Mouse (Mus musculus) thymus, postnatal 0 days (tissue): ENCODE data around the gene Tnfsf11. TPM values are rescaled to one million over a fixed set of nuclear protein-coding genes. Genes with fewer than 3 reads are reported as not detected.

Experiments
- DNase-seq: peaks from one replicate; pipeline ENCODE4 v3.0.0-alpha.2; 2015; ENCODE audit warnings: low spot score
- polyA plus RNA-seq: library from polyadenylated mRNA; unstranded; fragments of >200 nt; fragmentation: Nextera tagmentation; extraction: Ambion mirVana; gene quantifications from 2 replicates; pipeline ENCODE4 v1.2.1, GENCODE M21; 2015

Tnfsf11 gene
- polyA plus RNA-seq, 1 experiment from 2014 or later = 8.0 TPM

DNA sequence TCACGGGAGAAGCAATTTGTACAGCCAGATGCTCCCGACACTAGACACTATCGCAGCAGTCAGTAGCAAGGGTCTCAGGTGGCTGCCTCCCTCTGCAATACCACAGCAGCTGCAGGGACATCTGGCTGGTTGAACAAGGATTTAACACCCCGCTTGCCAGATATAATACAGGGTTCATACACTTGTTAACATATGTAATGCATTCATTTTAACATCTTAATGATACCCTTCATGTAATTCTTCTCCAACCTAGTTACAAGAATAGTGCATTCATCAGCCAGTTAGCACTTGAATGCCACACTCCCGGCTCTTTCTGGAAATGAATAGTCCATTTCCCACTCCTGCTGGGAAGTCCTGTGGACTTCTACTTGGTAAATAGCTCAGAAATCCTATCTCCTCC is 18.9 kb downstream of the Tnfsf11 start:
- DNase-seq = peak; percentile 32

DNA sequence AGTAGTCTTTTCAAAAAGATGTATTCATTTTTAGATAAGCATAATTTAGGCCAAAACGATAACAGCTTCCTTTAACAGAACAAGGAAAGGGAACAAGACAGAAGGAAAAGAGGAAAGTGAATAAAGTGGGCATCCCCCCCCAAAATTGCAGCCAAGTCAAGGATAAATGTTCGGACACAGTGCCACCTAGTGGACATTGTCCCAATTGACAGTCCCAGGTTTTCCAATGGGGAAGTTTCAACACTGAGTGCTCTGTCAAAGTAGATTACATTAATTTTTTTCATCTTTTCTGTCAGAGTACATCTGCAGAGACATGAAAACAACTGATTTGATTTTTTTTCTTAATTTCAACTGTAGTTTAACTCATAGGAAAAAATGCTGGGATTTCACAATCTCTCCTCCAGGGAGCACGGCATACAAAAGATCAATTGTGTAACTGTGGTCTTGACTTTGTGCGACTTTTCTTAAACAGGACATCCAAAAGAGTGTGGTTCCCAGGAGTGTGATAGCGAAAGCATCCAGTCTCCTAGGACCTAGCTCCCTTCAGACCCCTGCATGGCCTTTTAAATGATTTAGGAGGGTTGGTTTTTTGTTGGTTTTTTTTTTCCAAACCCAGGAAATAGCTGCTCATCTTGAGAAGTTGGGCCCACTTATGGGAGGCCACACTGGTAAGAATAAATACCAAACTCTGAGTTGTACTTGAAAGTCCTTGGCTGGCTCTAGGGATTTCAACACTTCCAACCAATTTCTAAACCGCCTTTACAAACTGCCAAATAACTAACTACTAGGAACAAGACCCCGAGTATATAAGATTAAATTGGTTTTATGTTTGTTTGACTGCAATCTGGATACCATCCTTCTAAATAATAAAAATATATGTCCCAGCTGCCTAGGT is 19.7 kb downstream of the Tnfsf11 start:
- DNase-seq = peak; percentile 48

DNA sequence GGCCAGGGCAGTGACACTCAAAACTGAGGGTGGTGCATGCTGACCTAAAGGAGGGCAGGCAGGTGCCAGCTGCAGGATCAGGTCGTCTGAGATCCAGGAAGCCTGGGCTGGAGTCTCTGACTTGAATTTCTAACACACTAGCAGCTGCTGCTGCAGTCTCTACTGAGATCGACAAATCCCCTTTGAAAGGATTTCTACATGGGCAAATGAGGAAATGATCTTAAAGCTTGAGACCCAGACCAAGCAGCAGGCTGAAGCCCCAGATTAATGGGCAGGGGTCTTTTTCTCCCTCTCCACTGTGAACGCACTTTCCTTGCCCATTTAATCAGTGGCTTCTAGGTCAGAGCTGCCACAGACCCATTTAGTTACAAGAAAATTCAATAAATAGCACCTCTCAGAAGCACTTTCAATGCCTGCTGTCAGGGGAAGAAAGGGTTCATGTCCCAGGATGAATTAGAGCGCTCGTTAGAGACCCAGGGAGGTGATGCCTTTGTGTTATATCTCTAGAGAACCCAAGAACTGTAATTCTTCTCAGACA is 21.8 kb downstream of the Tnfsf11 start:
- no peak for DNase-seq

DNA sequence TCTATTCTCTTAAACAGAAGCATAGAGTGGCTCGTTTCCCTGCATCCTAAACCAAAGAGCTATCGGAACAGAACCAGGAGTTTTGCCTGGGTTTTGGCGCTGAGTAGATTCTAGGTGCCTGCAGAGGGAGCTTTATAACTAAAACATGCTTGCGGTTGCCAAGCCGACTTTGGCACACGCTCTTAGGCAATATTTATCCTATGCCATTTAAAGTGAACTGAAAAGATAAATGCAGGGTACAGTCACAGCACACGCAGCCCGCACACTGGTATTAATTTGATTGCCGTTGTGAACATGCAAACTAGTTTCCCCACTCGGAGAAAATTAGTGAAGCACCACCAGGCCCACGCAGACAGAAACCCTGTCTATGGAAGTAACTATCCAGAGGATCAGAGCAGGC is 25.4 kb downstream of the Tnfsf11 start:
- no peak for DNase-seq

DNA sequence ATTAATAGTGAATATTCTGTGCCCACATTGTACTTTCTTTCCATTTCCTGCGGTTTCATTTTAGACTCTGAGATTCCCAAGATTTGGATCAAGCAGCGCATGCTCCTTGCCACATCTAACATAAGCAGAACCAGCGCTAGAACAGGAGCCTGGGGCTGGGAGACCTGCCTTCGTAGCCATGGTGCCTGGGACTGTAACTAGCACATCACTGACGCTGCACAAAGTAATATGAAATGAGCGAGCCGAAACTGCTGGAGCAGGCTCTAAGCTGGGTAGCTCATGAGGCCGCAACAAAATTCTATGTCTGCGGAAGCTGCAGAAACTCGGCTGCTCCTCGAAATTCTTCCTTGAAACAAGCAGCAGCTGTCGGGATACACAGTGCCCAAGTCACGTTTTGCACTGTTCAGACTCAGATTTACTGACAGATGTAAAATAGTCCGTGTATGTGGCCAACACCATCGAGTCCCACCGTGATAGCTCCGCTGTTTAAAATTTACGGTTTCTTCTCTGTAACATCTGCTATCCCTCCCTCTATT is 31.4 kb downstream of the Tnfsf11 start:
- DNase-seq = no peak

DNA sequence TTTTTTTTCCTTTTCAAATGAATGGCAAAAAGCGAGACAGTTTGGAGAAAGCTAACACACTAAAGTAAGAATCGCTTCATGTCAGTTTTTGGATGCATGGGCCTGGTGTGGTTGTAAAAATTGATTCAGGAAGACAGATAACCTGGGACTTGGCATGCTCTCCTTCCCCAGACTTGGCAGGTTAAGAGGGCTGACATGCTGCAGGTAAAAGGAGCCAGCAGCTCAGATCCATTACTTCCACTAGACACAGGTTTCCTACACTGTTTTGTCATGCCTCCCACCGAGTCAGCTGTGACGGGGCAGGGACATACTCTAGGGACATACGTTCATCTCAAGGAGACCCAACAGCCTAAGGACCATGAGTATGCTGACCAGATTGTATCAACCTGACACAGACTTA is 33.0 kb downstream of the Tnfsf11 start:
- no peak for DNase-seq

DNA sequence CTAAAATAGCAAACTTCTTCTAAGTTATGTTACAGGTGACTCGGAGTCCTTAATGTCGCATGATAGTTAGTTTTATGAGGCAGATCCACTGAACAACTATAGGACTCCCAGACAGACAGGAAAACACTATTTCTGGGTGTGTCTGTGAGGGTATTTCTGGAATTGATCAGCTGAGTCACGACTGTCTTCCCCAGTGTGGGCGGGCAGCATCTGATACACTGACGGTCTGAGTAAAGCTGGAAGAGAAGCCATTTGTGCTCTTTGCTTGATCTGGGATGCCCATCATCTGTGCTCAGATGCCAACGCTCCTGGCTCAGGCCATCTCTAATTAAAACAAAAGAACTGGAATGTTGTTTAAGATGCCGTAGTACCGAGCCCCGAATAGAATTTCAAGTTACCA is 33.7 kb downstream of the Tnfsf11 start:
- no peak for DNase-seq

DNA sequence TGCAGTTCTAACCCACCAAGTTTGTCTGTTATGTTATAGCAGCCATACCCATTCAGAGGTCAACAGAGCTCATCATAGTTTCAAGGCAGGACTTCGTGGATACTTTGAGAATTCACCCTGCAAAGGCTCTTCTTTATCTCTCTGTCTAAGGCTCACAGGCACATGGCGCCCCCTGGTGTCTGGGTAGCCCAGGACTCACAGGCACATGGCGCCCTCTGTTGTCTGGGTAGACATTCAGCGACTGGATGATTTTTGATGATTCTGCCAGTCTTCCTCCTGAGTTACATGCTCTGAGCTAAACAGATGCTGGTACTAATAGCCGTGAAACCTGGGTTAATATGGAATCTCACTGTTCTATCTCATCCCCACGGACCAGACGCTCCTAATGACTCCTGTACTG is 34.3 kb downstream of the Tnfsf11 start:
- DNase-seq = peak; percentile 82

DNA sequence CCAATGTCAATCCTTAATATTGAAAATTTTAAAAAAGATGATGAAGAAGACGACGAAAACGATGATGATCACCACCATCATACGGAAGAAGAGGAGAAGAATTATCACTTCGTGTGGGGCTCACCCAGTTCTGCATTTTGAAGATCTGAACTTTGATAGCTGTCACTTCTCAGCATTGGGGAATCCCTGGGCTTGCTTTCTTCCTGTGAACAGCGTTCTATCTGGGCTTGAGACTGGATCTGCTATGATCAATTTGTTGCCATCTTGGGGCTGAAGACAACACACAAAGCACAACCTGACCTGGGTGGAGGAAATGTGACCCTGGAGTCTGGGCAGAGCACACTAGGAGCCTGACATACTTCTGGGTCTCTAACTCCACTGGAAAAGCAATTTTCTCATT is 43.0 kb downstream of the Tnfsf11 start:
- DNase-seq = no peak

DNA sequence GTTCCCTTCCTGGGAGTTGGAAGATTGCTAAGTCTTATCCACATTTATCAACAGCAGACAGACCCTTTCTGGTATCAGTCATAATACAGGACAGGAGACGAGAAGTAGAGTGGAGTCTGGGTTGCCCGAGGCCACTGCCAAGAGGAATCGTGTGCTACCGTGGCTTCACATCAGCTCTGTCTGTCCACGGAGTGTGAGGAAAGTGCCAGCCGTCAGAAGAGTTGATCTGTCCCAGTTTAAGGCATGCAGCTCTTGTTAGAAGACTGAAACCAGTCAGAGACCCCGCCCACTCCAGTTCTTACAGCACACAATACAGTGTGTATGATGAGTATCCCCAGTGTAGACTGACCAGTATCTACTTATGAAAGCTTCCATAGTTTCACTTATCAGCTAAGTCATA is 45.2 kb downstream of the Tnfsf11 start:
- DNase-seq = no peak

DNA sequence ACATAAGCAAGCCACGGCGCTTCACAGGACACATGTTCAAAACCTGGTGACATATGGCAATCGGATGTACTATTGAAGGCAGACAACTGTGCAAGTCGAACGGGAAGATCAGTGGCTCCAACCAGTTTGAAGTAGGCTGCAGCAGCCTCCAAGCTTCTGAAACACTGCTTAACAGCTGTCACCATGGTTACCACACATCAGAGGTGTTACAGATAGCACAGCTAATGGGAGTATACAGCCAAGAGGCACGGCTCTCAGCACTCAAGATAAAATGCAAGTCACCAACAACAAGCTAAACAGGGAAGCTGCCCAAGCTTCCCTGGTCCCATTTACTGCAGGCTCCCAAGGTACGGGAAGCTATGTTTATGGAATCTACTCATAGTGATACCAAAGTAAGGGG is 46.6 kb downstream of the Tnfsf11 start:
- no peak for DNase-seq

DNA sequence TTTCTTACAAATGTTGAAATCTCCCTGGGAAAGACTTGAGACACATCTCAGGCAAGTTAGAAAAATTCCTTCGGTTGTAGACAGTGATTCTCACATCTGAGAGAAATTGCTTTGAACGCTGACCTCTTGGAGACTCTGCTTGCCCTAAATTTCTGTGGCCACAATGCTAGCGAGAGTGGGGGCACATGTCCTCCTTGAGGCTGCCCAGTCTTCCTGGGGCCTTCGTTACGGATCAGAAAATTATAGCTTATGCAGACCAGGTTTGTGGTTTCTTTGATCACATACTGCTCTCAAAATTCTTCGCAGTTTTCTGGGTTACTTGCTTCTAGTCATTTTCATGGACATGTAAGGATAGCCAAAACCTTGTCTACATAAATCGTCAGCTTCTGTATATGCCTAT is 53.8 kb downstream of the Tnfsf11 start:
- DNase-seq = no peak

DNA sequence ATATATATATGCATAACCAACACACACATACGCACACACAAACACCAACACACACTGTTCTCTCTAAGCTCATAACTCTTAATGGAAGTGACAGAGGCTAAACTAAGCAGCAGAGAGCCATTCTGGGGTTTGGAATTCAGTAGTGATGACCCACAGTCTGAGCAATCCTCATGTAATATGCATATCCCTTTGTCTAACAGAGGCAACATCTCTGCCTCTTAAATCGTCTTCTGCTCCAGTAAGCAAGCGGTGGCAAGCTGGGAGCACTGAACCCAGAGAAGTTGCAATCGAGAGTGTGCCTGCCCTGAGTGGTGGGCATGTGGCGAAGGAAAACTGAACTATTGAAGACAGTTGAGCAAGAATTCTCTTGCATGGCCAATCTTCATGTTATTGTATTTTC is 61.2 kb downstream of the Tnfsf11 start:
- no peak for DNase-seq

DNA sequence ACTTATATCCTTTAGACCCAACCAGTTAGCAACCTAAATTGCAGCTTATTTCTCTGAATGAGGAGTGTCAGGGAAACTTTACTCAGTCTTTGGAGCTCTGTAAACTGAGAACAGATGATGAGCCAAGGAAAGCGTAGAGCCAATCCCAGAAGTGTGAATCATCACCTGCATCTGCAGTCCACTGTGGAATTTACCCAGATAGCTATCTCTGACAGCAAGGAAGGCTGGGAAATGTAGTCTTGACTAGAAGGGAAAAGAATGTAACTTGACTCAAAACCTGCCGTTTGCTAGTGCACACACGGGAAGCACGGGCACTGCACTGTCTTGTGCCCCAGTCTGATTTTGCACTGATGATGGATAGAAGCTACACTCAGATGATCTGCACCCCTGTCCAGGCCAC is 63.0 kb downstream of the Tnfsf11 start:
- DNase-seq = no peak

DNA sequence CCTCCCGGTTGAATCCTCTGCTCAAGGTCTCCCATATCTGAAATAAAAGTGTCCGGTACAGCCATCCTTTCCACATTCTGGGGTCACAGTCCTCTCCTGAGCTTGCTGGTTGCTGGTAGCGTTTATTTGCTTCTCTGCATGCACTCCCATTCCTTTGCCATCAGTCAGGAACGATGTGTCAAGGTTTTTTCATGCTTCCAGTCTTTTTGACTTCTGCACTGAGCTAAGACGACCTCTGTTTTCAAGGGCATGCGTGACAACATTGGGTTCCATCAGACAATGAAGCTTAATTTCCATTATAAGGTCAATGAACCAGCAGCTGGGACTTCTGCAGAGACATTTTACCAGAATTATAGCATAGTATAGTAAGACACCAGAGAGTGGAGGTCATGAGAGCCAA is 68.5 kb downstream of the Tnfsf11 start:
- DNase-seq = no peak

DNA sequence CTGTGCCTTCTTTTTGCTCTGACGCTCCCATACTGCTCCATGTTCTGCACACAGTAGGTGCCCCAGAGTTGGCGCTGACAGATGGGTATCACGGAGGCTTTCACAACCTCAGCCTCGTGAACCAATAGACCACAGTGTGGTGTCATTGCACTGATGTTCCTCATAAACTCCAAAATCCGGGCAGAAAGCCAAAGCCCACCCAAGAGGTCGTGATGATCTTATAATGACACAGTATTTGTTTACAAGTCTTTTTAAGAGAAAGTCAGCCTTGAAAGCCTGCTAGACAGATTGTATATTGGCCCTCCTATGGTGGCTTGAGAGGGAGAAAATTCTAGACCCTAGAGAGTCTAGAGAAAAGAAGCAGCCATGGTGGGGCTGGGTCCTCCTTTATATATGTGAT is 70.6 kb downstream of the Tnfsf11 start:
- no peak for DNase-seq

DNA sequence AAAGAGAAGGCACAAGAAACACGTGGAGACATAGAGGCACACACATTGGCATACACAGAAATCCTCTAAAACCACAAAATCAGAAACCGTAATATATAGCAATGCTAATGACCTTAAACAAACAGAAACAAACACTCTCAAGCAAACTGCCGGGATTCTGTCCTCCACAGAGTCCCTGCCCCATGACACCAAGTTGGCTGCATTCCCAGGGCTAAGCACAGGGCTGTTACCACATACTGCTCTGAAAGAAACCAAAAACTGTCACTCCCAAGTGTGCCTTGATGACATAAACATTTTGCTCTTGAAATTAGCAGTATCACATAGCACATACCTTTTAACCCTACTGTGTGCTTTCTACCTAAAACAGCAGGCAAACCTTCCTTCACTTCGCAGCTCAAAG is 71.7 kb downstream of the Tnfsf11 start:
- DNase-seq = no peak

DNA sequence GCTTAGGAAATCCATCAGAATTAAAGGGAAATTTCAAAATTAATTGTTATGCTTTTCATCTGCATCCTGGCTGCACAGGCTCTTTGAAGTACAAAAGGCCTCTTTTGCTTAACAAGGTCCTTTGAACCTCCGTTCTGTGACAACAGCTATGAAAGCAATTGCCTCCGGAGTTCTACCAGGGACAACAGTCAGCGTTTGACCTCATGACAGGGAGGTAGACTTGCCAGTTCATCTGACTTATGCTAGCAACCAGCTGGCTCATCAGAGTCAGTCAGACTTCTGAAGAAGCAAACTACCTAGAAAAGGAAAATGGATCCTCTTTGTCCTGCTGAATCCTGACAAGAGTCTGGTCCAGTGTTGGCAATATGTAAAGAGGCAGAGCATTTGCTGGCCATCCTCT is 72.5 kb downstream of the Tnfsf11 start:
- DNase-seq = no peak

DNA sequence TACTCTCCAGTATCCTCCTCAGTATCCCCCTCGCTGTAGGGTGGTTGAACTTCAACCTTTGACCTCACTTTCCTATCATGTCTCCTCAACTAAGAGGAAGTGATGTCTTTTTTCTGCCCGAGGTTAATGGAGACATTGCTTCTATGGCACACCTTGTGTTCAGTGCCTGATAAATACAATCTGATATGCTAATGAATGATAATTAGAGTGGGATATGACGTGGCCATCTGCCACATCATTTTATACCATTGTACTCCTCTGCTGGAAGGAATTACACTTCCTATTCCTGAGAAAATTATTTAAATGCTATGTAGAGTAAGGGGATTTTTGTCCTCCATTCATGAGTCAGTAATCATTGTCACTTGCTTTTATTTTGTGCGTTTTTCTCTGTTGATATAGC is 78.8 kb downstream of the Tnfsf11 start:
- no peak for DNase-seq
